Mouse (Mus musculus): Measurements from ENCODE around the gene Cyth2.

Gene Cyth2

DNA sequence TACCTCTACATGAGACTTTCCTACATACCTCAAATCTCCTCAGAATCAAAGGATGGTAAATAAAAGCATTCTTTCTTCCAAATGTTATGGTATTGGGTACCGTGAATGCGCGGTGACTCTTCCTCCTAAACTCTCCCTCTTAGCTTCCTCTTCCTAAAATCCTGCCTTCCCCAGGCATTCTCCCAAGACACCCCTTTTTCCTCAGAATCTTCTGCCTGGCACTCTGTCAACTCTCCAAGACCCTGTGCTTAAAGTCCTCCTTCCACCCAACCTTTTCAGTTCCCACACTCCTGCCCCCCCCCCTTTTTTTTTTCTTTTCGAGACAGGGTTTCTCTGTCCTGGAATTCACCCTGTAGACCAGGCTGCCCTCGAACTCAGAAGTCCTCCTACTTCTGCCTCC lies 460 bp upstream of the Cyth2 start:
- in situ Hi-C loops (cut with MboI, MseI): no loop called here

DNA sequence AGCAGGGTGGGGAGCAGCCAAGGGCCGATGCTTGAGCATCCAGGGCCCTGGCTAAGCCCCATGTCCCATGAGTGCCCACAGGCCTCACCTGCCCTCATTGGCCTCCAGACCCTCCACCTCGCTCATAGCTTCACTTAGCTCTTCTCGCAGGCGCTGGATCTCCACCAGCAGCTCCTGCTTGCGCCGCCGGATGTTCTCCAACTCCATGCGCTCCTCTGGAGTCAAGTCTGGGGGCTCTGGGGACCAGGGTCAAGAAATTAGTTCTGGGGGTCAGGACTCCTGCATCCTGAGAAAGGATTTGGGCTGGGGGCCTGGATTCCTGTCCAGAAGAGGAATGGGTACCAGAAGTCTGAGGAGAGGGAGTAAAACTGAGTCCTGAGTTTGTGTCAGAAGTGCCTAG lies 1.5 kb downstream of the Cyth2 start:
- in situ Hi-C loops (cut with MboI, MseI): no loop called here

DNA sequence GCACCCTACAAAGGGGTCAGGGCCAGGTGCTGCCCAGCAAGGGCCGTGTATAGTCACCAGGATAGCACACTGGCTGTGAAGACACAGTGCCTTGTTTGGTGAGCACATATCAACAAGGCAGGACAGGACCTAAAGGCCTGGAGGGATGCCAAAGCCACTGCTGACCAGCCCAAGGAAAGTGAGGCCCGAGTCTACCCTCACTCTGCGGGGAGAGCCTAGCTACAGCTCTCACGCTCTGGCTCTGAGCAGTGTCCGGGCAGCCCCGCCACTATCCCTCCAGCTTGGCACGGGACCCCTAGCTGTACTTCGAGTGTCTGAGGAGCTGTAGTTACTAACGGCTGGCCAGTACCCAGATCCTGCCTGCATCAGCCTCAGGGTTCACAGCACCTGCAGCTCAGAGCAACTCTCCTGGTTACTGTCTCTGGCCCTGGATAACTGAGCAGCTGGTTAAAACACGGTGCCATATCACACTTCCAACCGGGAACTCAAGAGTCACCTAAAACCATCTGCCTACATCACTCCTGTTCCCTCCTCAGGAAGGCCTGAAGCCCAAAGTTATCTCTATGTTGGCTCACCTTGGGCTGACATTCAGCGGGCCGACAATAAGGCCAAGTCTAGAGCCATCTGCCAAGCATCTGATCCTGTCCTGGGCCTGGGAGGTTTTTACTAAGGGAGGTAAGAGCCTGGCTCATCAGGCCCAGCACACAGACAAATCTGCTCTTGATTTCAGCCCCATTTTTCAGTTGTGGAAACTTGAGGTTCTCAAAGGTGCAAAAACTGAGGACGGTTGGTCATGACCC lies 4.9 kb downstream of the Cyth2 start:
- in situ Hi-C loops (cut with MboI, MseI): loop anchor here in 1 of 2 experiments (5.0 kb wide), 1 partner anchor 77 kb away; no protein-coding TSS in a partner anchor

DNA sequence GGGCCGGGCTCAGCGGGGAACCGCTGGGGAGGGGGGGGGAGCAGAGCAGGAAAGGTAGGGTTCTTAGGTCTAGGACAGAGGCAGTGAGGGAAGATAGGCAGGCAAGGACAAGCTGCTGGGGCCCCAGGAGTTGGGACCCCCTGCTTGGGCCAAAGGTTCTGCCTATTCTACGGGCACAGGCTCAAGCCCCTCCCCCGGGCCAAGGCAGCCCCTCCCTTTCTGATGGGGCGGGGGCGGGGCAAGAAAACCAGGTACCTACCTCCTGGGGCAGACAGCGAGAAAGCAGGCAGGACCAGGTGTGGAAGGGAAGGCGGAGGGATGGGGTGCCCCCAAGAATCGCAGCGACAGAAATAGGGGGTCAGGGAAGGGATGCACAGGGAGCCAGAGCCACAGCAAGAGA lies 5.9 kb downstream of the Cyth2 start:
- in situ Hi-C loops (cut with MboI, MseI): loop anchor here in 1 of 2 experiments (5.0 kb wide), 1 partner anchor 76 kb away; no protein-coding TSS in a partner anchor

DNA sequence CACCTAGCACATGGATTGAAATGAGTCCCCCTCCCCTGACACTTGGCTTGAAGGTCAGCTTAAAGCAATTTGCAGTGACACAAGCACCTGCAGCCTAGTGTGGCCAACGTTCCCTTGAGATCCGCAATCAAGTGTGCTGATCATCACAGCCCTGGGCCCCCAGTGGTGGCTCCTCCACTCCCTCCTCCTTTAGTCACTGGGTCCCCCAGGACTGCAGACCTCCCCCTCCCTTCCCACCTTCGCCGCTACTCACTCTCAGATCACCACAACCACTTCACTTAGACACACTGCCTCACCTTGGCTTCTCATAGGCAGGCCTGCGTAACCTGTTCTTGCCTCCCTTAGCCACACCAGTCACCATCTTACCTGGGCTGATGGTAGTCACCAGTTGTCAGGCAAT lies 8.4 kb downstream of the Cyth2 start:
- in situ Hi-C loops (cut with MboI, MseI): loop anchor here in 1 of 2 experiments (5.0 kb wide), 1 partner anchor 74 kb away; no protein-coding TSS in a partner anchor

DNA sequence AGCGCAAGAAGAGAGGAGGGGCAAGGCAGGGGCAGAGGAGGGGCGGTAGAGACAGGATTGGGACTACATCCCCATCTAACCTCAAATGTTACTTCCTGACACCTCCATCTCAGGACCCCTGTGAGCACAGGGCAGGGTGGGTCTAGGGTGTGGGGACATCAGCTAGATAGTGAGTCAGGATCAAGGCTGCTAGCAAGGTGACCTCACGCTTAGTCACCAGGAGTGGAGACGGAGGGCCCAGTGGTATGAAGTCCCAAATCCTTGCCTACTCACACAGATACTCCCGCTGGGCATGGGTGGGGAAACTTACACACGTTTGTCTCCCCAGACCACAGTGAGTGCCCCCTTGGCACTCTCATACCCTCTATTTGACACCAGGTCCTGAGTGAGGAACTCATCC lies 11.8 kb downstream of the Cyth2 start:
- in situ Hi-C loops (cut with MboI, MseI): loop anchor here in 1 of 2 experiments (5.0 kb wide), 1 partner anchor 70 kb away; no protein-coding TSS in a partner anchor

DNA sequence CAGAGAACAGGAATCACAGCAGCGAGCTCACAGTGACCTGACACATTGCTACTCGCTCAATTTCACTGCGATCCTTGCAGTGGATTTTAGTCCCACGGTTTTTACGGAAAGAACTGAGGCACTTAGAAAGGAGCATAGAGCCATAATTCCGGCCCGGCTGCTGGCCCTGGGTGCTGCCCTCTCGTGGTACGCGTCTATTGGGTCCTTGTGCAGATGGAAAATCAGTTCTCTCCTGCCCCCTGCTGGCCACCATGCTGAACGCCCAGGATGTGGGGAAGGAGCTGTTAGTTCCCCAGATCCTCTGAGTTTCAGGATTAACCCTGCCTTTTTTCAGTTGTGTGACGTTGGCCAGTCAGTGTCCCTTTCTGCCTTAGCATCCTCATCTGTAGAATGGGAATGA lies 13.0 kb downstream of the Cyth2 start:
- in situ Hi-C loops (cut with MboI, MseI): loop anchor here in 1 of 2 experiments (5.0 kb wide), 1 partner anchor 69 kb away; no protein-coding TSS in a partner anchor

DNA sequence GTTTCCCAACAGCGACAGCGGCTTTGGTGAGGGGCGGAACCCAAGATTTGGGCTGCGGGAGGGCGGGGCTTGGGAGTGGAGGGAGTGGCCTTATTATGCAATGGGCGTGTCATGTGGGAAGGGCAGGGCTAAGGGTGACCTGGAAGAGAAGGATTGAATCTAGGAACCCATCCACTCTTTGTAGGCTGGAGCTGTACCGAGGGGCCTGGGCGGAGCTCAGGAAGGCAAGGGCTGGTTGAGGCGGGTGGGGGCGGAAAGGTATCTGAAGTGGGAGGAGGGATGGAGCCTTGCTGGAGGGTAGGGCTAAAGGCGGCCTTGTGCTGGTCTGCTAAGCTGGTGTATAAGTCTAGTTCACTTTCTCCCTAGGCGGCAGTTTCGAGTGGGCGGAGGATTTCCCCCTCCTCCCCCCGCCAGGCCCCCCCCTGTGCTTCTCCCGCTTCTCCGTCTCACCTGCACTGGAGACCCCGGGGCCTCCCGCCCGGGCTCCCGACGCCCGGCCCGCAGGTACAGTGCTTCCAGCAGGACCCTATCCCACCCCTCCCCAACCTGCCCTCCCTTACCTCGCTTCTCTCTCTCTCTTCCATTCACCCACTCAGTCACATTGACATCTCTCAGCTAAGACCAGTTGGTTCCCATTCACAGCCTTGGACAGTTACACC lies 13.7 kb downstream of the Cyth2 start:
- in situ Hi-C loops (cut with MboI, MseI): loop anchor here in 1 of 2 experiments (5.0 kb wide), 1 partner anchor 68 kb away; no protein-coding TSS in a partner anchor

DNA sequence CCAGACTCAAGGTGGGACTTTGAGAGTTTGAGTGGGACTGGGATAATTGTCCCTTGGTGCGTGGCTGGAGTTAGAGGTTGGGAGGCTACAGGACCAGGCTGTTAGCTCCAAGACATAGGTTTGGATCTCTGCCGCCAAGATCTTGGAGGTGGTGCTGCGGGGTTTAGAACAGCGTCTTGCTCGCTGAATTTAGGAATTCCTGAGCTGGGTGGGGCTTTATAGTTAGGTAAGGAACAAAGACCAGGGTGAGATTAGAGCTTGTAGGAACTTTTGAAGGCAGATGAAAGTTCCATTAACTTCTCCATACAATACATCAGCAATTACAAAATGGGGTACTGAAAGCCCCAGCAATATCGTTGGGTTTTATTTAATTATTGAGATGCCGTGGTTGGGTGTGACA lies 14.4 kb downstream of the Cyth2 start:
- in situ Hi-C loops (cut with MboI, MseI): loop anchor here in 1 of 2 experiments (5.0 kb wide), 1 partner anchor 68 kb away; no protein-coding TSS in a partner anchor

DNA sequence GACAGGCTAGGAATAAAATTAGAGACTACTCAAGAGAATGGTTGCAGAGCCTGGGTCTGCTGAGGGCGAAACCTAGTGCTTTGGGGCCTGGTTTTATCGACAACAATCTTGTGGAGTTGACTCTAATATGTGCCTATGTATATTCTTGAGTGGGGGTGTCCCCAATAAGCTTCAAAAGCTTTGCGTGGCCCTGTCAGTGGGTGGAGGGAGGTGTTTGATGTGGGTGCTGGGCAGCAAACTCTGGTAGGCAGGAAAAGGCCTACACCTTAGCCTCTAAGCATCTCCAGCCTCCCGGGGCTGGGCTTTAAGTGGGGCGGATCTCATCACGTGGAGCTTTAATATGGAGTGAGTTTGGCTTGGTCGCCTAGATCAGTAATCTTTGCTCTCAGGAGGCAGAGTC lies 15.4 kb downstream of the Cyth2 start:
- in situ Hi-C loops (cut with MboI, MseI): no loop called here

DNA sequence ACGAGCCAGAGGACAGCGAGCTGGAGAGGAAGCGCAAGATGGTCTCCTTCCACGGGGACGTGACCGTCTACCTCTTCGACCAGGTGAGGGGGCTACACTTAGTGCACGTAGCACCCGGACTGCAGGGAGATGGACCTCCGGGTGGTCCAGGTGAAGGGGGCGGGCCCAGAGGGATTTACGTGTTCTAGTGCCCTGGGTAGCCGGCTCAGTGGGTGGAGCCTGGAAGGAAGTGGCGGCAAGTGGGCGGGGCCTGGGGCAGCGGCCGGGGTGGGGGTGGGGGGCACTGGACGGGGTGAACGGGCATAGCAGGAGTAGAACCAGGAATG lies 15.9 kb downstream of the Cyth2 start:
- in situ Hi-C loops (cut with MboI, MseI): no loop called here

DNA sequence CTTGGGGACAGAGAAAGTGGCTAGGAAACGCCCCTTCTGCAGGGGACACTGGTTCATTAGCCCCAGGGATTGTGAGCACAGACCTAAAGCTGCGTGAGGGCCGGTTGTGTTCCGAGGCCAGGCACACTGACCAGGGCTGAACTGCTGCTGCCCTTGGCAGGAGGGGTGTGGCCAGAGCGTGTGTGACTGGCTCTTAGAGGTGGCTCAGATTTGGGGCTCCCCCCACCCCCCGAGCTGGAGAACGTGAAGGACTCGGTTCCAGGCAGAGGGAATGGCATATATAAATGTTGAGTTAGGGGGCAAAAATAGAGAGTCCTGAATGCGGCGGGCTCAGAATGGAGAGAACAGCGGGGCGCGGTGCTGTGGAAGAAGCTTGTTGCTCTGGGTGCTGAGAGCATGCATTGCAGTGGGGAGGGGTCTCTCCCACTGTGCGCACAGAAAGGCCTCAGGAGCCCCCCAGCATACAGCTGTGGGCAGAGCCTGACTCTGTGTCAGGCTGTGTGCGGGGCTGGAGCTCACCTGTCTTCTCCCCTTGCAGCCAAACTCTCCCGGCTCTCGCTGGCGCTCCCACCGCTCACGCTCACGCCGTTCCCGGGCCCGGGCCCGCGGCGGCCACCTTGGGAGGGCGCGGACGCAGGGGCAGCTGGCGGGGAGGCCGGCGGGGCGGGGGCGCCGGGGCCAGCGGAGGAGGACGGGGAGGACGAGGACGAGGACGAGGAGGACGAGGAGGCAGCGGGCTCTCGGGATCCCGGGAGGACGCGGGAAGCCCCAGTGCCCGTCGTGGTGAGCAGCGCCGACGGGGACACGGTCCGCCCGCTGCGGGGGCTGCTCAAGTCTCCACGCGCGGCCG lies 16.5 kb downstream of the Cyth2 start:
- in situ Hi-C loops (cut with MboI, MseI): no loop called here

DNA sequence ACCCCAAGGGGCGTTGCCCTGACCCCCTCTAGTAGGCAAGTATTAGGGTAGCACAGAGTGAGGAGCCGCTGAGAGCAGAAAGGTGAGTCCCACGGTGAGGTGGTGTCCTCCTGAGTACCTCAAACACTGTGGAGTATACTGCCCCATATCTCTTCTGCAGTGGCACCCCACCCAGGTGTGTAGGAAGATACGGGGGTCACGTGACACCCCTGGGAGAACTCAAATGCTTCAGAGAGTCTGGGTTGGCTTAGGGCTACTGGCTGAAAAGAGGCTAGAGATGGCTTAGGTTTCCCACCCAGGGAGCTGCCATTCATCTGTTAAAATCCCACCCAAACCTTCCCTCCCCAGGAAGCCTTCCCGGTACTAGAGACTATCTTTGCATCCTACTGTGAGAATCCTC lies 17.4 kb downstream of the Cyth2 start:
- in situ Hi-C loops (cut with MboI, MseI): no loop called here

DNA sequence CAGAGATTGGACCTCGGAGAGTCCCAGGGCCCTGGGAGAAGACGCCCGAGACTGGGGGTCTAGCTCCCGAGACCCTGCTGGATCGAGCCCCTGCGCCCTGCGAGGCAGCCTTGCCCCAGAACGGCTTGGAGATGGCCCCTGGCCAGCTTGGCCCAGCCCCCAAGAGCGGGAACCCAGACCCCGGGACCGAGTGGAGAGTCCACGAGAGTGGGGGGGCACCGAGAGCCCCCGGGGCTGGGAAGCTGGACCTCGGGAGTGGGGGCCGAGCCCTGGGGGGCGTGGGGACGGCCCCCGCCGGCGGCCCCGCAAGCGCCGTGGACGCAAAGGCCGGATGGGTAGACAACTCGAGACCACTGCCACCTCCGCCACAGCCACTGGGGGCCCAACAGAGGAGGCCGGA lies 19.4 kb downstream of the Cyth2 start:
- in situ Hi-C loops (cut with MboI, MseI): no loop called here

DNA sequence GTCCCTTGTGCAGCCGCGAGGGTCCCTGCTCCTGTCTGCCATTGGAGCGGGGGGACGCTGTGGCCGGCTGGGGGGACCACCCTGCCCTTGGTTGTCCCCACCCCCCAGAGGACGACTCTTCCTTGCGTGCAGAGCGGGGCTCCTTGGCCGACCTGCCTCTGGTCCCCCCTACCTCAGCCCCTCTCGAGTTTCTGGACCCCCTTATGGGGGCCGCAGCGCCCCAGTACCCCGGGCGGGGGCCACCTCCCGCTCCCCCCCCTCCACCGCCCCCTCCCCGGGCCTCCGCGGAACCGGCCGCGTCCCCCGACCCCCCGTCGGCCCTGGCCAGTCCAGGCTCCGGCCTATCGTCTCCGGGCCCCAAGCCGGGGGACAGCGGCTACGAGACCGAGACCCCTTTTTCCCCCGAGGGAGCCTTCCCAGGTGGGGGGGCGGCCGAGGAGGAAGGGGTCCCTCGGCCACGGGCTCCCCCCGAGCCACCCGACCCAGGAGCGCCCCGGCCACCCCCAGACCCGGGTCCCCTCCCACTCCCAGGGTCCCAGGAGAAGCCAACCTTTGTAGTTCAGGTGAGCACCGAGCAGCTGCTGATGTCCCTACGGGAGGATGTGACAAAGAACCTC lies 20.3 kb downstream of the Cyth2 start:
- in situ Hi-C loops (cut with MboI, MseI): no loop called here

DNA sequence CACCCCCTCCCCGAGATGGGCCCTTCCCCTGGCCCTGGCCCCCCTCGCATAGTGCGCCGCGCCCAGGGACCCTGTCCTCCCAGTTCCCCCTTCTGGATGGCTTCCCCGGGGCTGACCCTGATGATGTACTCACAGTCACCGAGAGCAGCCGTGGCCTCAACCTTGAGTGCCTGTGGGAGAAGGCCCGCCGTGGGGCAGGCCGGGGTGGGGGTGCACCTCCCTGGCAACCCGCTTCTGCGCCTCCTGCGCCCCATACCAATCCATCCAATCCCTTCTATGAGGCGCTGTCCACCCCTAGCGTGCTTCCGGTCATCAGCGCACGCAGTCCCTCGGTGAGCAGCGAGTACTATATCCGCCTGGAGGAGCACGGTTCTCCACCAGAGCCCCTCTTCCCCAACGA lies 21.1 kb downstream of the Cyth2 start:
- in situ Hi-C loops (cut with MboI, MseI): no loop called here

DNA sequence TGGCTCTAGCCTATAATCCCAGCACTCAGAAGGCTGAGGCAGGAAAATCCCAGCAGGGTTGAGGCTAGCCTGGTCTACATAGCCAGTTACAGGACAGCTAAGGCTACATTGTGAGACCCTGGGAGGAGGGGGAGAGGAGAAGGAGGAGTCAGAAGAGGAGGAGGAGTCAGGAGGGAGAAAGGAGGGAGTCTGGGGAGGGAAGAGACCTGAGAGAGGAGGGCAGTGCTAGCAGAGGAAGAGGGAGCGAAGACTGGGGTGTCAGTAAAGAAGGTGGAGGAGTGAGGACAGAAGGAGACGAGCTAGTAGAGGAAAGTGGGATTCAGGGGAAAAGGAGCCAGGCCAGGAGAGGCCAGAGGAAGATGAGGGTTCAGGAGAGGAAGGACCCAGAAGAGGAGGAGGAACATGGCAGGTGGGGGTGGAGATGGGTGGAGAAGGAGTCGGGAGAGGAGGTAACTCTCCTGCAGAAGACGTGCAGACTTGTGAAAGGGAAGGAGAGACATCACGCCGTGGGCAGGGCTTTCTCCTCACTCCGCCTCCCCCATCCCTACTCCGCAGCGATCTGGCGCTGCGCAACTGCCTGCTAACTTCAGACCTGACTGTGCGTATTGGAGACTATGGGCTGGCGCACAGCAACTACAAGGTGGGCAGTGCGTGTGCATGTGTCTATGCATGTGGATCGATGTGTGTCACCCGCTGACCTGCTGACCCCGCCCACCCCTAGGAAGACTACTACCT lies 22.5 kb downstream of the Cyth2 start:
- in situ Hi-C loops (cut with MboI, MseI): no loop called here

DNA sequence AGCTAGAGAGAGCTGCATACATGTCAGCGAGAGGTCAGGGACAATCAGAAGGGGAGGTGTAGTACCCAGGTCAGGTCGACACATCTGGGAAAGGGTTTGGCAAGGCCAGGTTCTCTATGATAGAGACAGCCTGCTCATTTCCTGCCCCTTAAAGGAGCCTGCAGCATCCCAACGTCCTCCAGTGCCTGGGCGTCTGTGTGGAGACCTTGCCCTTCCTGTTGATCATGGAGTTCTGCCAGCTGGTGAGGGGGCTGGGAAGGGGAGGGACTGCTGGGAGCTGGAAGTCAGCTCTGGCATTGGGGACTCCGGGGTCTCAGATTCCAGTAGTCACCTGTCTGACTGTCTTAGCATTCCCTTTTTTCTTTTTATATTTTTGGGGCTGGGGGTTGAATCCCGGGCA lies 23.7 kb downstream of the Cyth2 start:
- in situ Hi-C loops (cut with MboI, MseI): no loop called here

DNA sequence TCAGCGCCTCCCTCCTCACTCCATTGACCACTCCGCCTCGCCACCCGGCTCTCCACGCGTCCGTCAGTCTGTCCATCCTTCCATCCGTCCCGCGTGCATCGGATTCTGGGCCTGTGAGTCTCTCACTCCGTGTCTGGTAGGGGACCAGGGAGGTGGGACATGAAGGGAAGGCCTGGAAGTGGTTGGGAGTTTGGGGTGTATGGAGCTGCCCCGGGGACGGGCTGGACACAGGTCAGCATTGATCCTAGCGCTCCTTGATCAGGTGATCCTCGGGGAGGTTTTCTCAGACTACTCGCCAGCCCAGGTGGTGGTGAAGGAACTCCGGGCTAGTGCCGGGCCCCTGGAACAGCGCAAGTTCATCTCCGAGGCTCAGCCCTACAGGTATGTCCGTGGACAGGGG lies 26.7 kb downstream of the Cyth2 start:
- in situ Hi-C loops (cut with MboI, MseI): no loop called here

DNA sequence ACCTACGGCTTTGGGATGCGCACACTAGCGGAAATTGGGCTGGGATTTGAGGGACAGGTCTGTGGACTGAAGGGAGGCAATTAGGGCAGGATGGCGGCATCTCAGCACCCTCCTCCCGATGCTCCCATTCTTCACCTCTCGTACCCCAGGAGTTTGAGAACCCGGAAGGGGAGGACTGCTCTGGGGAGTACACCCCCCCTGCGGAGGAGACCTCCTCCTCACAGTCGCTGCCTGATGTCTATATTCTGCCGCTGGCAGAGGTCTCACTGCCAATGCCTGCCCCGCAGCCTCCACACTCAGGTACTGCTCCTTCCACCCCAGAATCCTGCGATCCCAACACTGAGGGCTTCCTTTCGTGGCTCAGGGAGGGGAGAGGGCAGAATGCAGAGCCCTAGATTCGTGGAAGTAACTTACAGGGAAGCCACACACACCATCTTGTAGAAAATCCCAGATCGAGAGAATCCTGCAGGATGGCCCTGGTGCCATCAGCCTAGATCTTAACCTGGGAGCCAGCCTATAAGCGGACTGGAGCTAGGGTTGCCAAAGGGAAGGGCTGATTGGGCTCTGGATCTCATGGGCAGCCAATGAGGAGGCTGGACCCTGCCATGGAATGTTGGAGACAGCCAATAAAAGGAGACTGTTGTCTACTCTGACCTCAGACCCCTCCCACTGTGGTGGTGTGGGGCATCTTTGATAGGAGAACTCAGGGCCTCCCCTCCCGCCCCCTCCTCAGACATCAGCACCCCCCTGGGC lies 27.5 kb downstream of the Cyth2 start:
- in situ Hi-C loops (cut with MboI, MseI): no loop called here
